Mouse (Mus musculus) erythroblast, embryonic 14.5 days (primary cell): ENCODE data around the gene Mns1.

Experiments
- GATA1 ChIP-seq: IDR thresholded peaks from 2 replicates; pipeline ENCODE4 v1.6.1; 2012; ENCODE audit warnings: low read length, inconsistent platforms, mixed read lengths
- TAL1 ChIP-seq: IDR thresholded peaks from 3 replicates; pipeline ENCODE4 v1.6.1; 2012; ENCODE audit warnings: low read length, inconsistent platforms, mixed read lengths

- TF ChIP-seq TAL1 = no peak
- TF ChIP-seq GATA1 = no peak
Observed at GRCm38 (mm10) chr9:72403421-72403820, 34.4 kb upstream of the Mns1 start.
